Mouse (Mus musculus) limb, embryonic 13.5 days (tissue): ENCODE measurements around the gene Pitpna. TPM values are rescaled to one million over a fixed set of nuclear protein-coding genes. Genes with fewer than 3 reads are reported as not detected.

ENCODE experiments used
- ATAC-seq: fragments of 200-750 bp; cut with Nextera tagmentation; 2 replicates; pipeline ENCODE4 v1.8.0; 2017; ENCODE audit warnings: low read depth, moderate number of reproducible peaks, moderate TSS enrichment; ENCODE audit not compliant: low FRiP score
- H3K27ac ChIP-seq: fragments of 300-500 bp; sonication (generic); 2 replicates; pipeline ENCODE4 v1.5.1; 2015; ENCODE audit warnings: inconsistent platforms, mild to moderate bottlenecking, moderate library complexity
- H3K27me3 ChIP-seq: fragments of 300-500 bp; sonication (generic); 2 replicates; pipeline ENCODE4 v1.6.1; 2015; ENCODE audit warnings: mild to moderate bottlenecking, inconsistent platforms
- H3K36me3 ChIP-seq: fragments of 300-500 bp; sonication (generic); 2 replicates; pipeline ENCODE4 v1.6.1; 2015; ENCODE audit warnings: inconsistent platforms, mild to moderate bottlenecking, moderate library complexity
- H3K4me1 ChIP-seq: fragments of 300-500 bp; sonication (generic); 2 replicates; pipeline ENCODE4 v1.6.1; 2015; ENCODE audit warnings: inconsistent platforms
- H3K4me2 ChIP-seq: fragments of 300-500 bp; sonication (generic); replicated peaks from 2 replicates; pipeline ENCODE4 v1.6.1; 2015; ENCODE audit warnings: inconsistent platforms, mild to moderate bottlenecking, moderate library complexity
- H3K4me3 ChIP-seq: fragments of 300-500 bp; sonication (generic); 2 replicates; pipeline ENCODE4 v1.5.1; 2015; ENCODE audit warnings: moderate library complexity, mild to moderate bottlenecking, inconsistent platforms
- H3K9ac ChIP-seq: fragments of 300-500 bp; sonication (generic); 2 replicates; pipeline ENCODE4 v1.6.1; 2015; ENCODE audit warnings: mild to moderate bottlenecking, inconsistent platforms
- H3K9me3 ChIP-seq: fragments of 300-500 bp; sonication (generic); 2 replicates; pipeline ENCODE4 v1.6.1; 2016; ENCODE audit warnings: inconsistent platforms
- WGBS: fragments of 180-500 bp; shearing (Covaris S2); methylation state at CpG from one replicate; pipeline ENCODE4 v1.1.7; 2015; 5-methylcytosine and 5-hydroxymethylcytosine counted together
- polyA plus RNA-seq: library from polyadenylated mRNA; unstranded; fragments of >200 nt; fragmentation: Nextera tagmentation; extraction: Ambion mirVana; gene quantifications from 2 replicates; pipeline ENCODE4 v1.2.1, GENCODE M21; 2015

Gene Pitpna
- polyA plus RNA-seq, 1 experiment from 2014 or later = 60.9 TPM

- ATAC-seq = no peak
Measured at GRCm38 (mm10) chr11:75566276-75567196, 21.4 kb upstream of the Pitpna start.

GRCm38 (mm10) chr11:75567346-75568114 lies 20.4 kb upstream of the Pitpna start:
- ATAC-seq = no peak
- 62% methylated on average over 9 of the region's 9 CpGs for WGBS
- no peaks in the 10 kb centered on the region for H3K9me3 ChIP-seq
- H3K9ac ChIP-seq = no peak overlapping the region
- no peaks in the 10 kb centered on the region for H3K27me3 ChIP-seq
- no peak overlapping the region for H3K27ac ChIP-seq
- no peak overlapping the region for H3K4me3 ChIP-seq
- no peaks in the 10 kb centered on the region for H3K36me3 ChIP-seq
- H3K4me2 ChIP-seq = no peak overlapping the region
- peaks cover 7% of the 10 kb centered on the region for H3K4me1 ChIP-seq

More at GRCm38 (mm10) chr11:75566276-75567196, 21.4 kb upstream of the Pitpna start:
- Histone ChIP-seq H3K27ac (no peak overlapping the region), H3K4me3 (no peak overlapping the region), H3K4me1 (no peaks in the 10 kb centered on the region), H3K9me3 (no peaks in the 10 kb centered on the region), H3K27me3 (no peaks in the 10 kb centered on the region), H3K36me3 (no peaks in the 10 kb centered on the region), H3K4me2 (no peak overlapping the region), H3K9ac (no peak overlapping the region)
- WGBS = 77% methylated on average over 13 of the region's 13 CpGs

- no peak overlapping the region for H3K4me2 ChIP-seq
- ATAC-seq = no peak
- 85% methylated on average over 6 of the region's 6 CpGs for WGBS
- no peak overlapping the region for H3K4me3 ChIP-seq
- 0 out of 2 replicates have a peak overlapping the region, but pooled peaks have one; percentile 1 for H3K9ac ChIP-seq
- H3K27ac ChIP-seq = no peak overlapping the region
- no peaks in the 10 kb centered on the region for H3K9me3 ChIP-seq
- no peaks in the 10 kb centered on the region for H3K27me3 ChIP-seq
- H3K36me3 ChIP-seq = no peaks in the 10 kb centered on the region
- H3K4me1 ChIP-seq = peaks cover 13% of the 10 kb centered on the region
Measured at GRCm38 (mm10) chr11:75568115-75568511, 19.8 kb upstream of the Pitpna start.

- no peak for ATAC-seq
- 88% methylated on average over 12 of the region's 12 CpGs for WGBS
- H3K27me3 ChIP-seq = no peaks in the 10 kb centered on the region
Measured at GRCm38 (mm10) chr11:75568962-75569361, 18.9 kb upstream of the Pitpna start.

GRCm38 (mm10) chr11:75570375-75571125 lies 17.3 kb upstream of the Pitpna start:
- peaks cover 14% of the 10 kb centered on the region for H3K4me1 ChIP-seq
- no peak overlapping the region for H3K4me2 ChIP-seq
- H3K9me3 ChIP-seq = no peaks in the 10 kb centered on the region
- no peak overlapping the region; the same call in 1 of the 2 replicates for H3K9ac ChIP-seq
- no peak overlapping the region for H3K27ac ChIP-seq
- no peak overlapping the region for H3K4me3 ChIP-seq
- H3K36me3 ChIP-seq = no peaks in the 10 kb centered on the region
- WGBS = 89% methylated on average over 17 of the region's 17 CpGs
- no peak for ATAC-seq
- no peaks in the 10 kb centered on the region for H3K27me3 ChIP-seq

More at GRCm38 (mm10) chr11:75568962-75569361, 18.9 kb upstream of the Pitpna start:
- Histone ChIP-seq H3K27ac (no peak overlapping the region), H3K4me2 (no peak overlapping the region), H3K36me3 (no peaks in the 10 kb centered on the region), H3K4me3 (no peak overlapping the region), H3K9me3 (no peaks in the 10 kb centered on the region), H3K4me1 (peaks cover 14% of the 10 kb centered on the region), H3K9ac (no peak overlapping the region)

- Histone ChIP-seq H3K9me3 (no peaks in the 10 kb centered on the region), H3K4me3 (no peak overlapping the region), H3K4me2 (no peak overlapping the region), H3K36me3 (no peaks in the 10 kb centered on the region), H3K27ac (no peak overlapping the region), H3K4me1 (peaks cover 14% of the 10 kb centered on the region), H3K9ac (peak overlapping the region; percentile 39; the same call in 1 of the 2 replicates), H3K27me3 (no peaks in the 10 kb centered on the region)
- ATAC-seq = no peak
- WGBS = 66% methylated on average over 13 of the region's 14 CpGs
Measured at GRCm38 (mm10) chr11:75571126-75571990, 16.5 kb upstream of the Pitpna start.

- WGBS = 21% methylated on average over 10 of the region's 10 CpGs
- Histone ChIP-seq H3K9ac (peak overlapping the region; percentile 54), H3K9me3 (no peaks in the 10 kb centered on the region), H3K27me3 (no peaks in the 10 kb centered on the region), H3K4me2 (peak overlapping the region; percentile 39), H3K27ac (0 out of 2 replicates have a peak overlapping the region, but pooled peaks have one; percentile 55), H3K4me1 (peaks cover 14% of the 10 kb centered on the region), H3K4me3 (no peak overlapping the region), H3K36me3 (no peaks in the 10 kb centered on the region)
- ATAC-seq = no peak
Measured at GRCm38 (mm10) chr11:75572301-75572791, 15.6 kb upstream of the Pitpna start.

GRCm38 (mm10) chr11:75572854-75573650 lies 14.8 kb upstream of the Pitpna start:
- Histone ChIP-seq H3K4me1 (peaks cover 14% of the 10 kb centered on the region), H3K4me2 (peak overlapping the region; percentile 39), H3K27me3 (no peaks in the 10 kb centered on the region), H3K27ac (0 out of 2 replicates have a peak overlapping the region, but pooled peaks have one; percentile 55), H3K9me3 (no peaks in the 10 kb centered on the region), H3K36me3 (no peaks in the 10 kb centered on the region), H3K4me3 (peak overlapping the region; percentile 8; the same call in 1 of the 2 replicates), H3K9ac (peak overlapping the region; percentile 54)
- peak; percentile 90 for ATAC-seq
- 12% methylated on average over 12 of the region's 12 CpGs for WGBS

- ATAC-seq = no peak
- Histone ChIP-seq H3K27ac (no peak overlapping the region), H3K36me3 (no peaks in the 10 kb centered on the region), H3K4me3 (no peak overlapping the region), H3K27me3 (no peaks in the 10 kb centered on the region), H3K4me2 (no peak overlapping the region), H3K9ac (no peak overlapping the region), H3K9me3 (no peaks in the 10 kb centered on the region), H3K4me1 (peaks cover 14% of the 10 kb centered on the region)
- WGBS = 82% methylated on average over 5 of the region's 5 CpGs
Measured at GRCm38 (mm10) chr11:75574378-75575123, 13.3 kb upstream of the Pitpna start.
